Comparison of ENCODE assay signal across 11 mouse cellular contexts in genomic region chr5:124004356-124005150, GRCm38 (mm10). TPM values are rescaled to one million over a fixed set of nuclear protein-coding genes. Genes with fewer than 3 reads are reported as not detected.
A peak's percentile ranks its signal among the peaks of the same experiment; 100 is the strongest.
DNase-seq lines count a peak whose midpoint lies in the region; ATAC-seq and TF ChIP-seq lines count a peak whose summit lies in the region.
"Had no signal": no experiment of that assay in that cellular context is flagged by ENCODE, and none has a peak within 500 bp of the region (broad histone marks: within the 10 kb centered on the region; RNA-seq: fewer than 3 reads in every experiment).

No protein-coding gene starts in this region.

- no peak overlapping the region for H3K4me3 ChIP-seq in kidney, embryonic 14.5 days (ENCODE audit: low read length)
- no peak overlapping the region for H3K4me3 ChIP-seq in kidney, adult 2 months (ENCODE audit: insufficient read depth, low read depth, low read length)
- H3K4me3 ChIP-seq in stomach, embryonic 15.5 days (replicated peaks), result no peak overlapping the region
- H3K4me3 ChIP-seq: erythroblast, embryonic 14.5 days; limb, embryonic 13.5 days had no signal

- TF ChIP-seq POLR2A in kidney, adult 2 months (IDR thresholded peaks at IDR 0.05; ENCODE audit: low read depth, low read length), result no peak

- H3K9ac ChIP-seq in kidney, embryonic 14.5 days (ENCODE audit: low read depth, low read length), result no peak overlapping the region
- no peak overlapping the region for H3K9ac ChIP-seq in stomach, embryonic 15.5 days
- H3K9ac ChIP-seq: limb, embryonic 13.5 days had no signal

- H3K9me3 ChIP-seq in kidney, embryonic 14.5 days (ENCODE audit: control insufficient read depth, low read length), result no peaks in the 10 kb centered on the region
- H3K9me3 ChIP-seq in stomach, embryonic 15.5 days, result no peaks in the 10 kb centered on the region
- H3K9me3 ChIP-seq: G1E; limb, embryonic 13.5 days had no signal

- 91% methylated on average over 17 of the region's 17 CpGs for WGBS in kidney, embryonic 14.5 days
- 57% methylated on average over 17 of the region's 17 CpGs for WGBS in kidney, adult 2 months
- 87% methylated on average over 17 of the region's 17 CpGs for WGBS in stomach, embryonic 15.5 days

- peak; percentile 26; the same call in 1 of the 2 replicates for TF ChIP-seq CTCF in kidney, adult 2 months (conservative IDR thresholded peaks at IDR 0.05; ENCODE audit: insufficient read depth, insufficient read length, low read depth, low read length)

- ATAC-seq in kidney, embryonic 14.5 days (ENCODE audit: low FRiP score, low TSS enrichment), result no peak
- ATAC-seq in stomach, embryonic 15.5 days (ENCODE audit: insufficient read depth, low FRiP score, low read depth), result peak; percentile 50; the same call in 1 of the 2 replicates
- no peak for ATAC-seq in erythroblast, adult 5-6 weeks (replicated peaks; ENCODE audit: low FRiP score, poor library complexity, severe bottlenecking)
- no peak for ATAC-seq in erythroid progenitor cell, adult 5-6 weeks (replicated peaks; ENCODE audit: low FRiP score, poor library complexity, severe bottlenecking)

- H3K4me1 ChIP-seq in kidney, embryonic 14.5 days (ENCODE audit: control insufficient read depth, insufficient read depth, low read length), result peaks cover 3% of the 10 kb centered on the region; the same call in 1 of the 2 replicates
- H3K4me1 ChIP-seq in kidney, adult 2 months (ENCODE audit: control insufficient read depth, insufficient read depth, low read length), result peaks cover 18% of the 10 kb centered on the region
- peaks cover 7% of the 10 kb centered on the region; the same call in 1 of the 2 replicates for H3K4me1 ChIP-seq in stomach, embryonic 15.5 days

- H3K4me2 ChIP-seq in kidney, embryonic 14.5 days (replicated peaks; ENCODE audit: low read depth, low read length), result no peak overlapping the region
- no peak overlapping the region for H3K4me2 ChIP-seq in stomach, embryonic 15.5 days
- H3K4me2 ChIP-seq: limb, embryonic 13.5 days had no signal

- no peak overlapping the region for H3K27ac ChIP-seq in kidney, embryonic 14.5 days (ENCODE audit: low read depth, low read length)
- no peak overlapping the region for H3K27ac ChIP-seq in kidney, adult 2 months (ENCODE audit: insufficient read depth, low read depth, low read length)
- peak overlapping the region; percentile 63 for H3K27ac ChIP-seq in stomach, embryonic 15.5 days
- H3K27ac ChIP-seq: limb, embryonic 13.5 days had no signal

- peak; percentile 88 for DNase-seq in kidney, adult 11 months
- DNase-seq in adrenal gland, adult 8-10 months, result peak; percentile 71
- DNase-seq in kidney, adult 2 months, result peak; percentile 93
- no peak for DNase-seq in lung, postnatal 14 days

- H3K27me3 ChIP-seq in kidney, embryonic 14.5 days (ENCODE audit: control insufficient read depth, insufficient read depth, low read length), result no peaks in the 10 kb centered on the region
- H3K27me3 ChIP-seq in kidney, adult 2 months (replicated peaks; ENCODE audit: control insufficient read depth, insufficient read depth, low read length), result no peaks in the 10 kb centered on the region
- H3K27me3 ChIP-seq in stomach, embryonic 15.5 days (replicated peaks), result no peaks in the 10 kb centered on the region
- H3K27me3 ChIP-seq: limb, embryonic 13.5 days had no signal

- H3K36me3 ChIP-seq in kidney, embryonic 14.5 days (ENCODE audit: control insufficient read depth, insufficient read depth, low read length), result peaks cover 56% of the 10 kb centered on the region
- H3K36me3 ChIP-seq in kidney, adult 2 months (ENCODE audit: control insufficient read depth, insufficient read depth, low read length), result peaks cover 2% of the 10 kb centered on the region; the same call in 1 of the 2 replicates
- peaks cover 34% of the 10 kb centered on the region for H3K36me3 ChIP-seq in stomach, embryonic 15.5 days

RNA-seq across cellular contexts. Expression of gene Vps37b, which starts 27.5 kb away (rescaled TPM):
- 20.2 and 27.6 TPM in 2 replicates for polyA plus RNA-seq in kidney, embryonic 14.5 days (2014; fragmentation: Nextera tagmentation; extraction: Ambion mirVana)
- 100 to 1,000 TPM in 1 of 4 experiments, 10 to 100 TPM in 3; 76.1 to 101 (median 91.9) TPM for total RNA-seq in adrenal gland, adult 8-10 months (2022)
- polyA plus RNA-seq in kidney, adult 2 months (2012; rRNA removed), result 22.6 and 24.1 TPM in 2 replicates
- 36.2 and 37.1 TPM in 2 replicates for polyA plus RNA-seq in stomach, embryonic 15.5 days (2015; fragmentation: Nextera tagmentation; extraction: Ambion mirVana)
- 14.4 and 27.9 TPM in 2 replicates for total RNA-seq in erythroblast, adult 5-6 weeks (2015; ENCODE audit: low replicate concordance)
- 6.8 and 7.9 TPM in 2 replicates for total RNA-seq in erythroblast, adult 5-6 weeks (2017; ENCODE audit: low replicate concordance)
- 15.5 TPM in 2 replicates for total RNA-seq in erythroid progenitor cell, adult 5-6 weeks (2015; ENCODE audit: low replicate concordance)
- 7.3 and 9.6 TPM in 2 replicates for total RNA-seq in erythroid progenitor cell, adult 5-6 weeks (2017; ENCODE audit: low replicate concordance)

RNA-seq across cellular contexts. Expression of gene Hip1r, which starts 31.1 kb away (rescaled TPM):
- 11.0 and 13.0 TPM in 2 replicates for polyA plus RNA-seq in kidney, embryonic 14.5 days (2014; fragmentation: Nextera tagmentation; extraction: Ambion mirVana)
- 10 to 100 TPM; 13.2 to 29.8 (median 22.8) TPM for total RNA-seq in adrenal gland, adult 8-10 months (2022)
- polyA plus RNA-seq in kidney, adult 2 months (2012; rRNA removed), result 18.3 and 19.2 TPM in 2 replicates
- 24.0 and 27.0 TPM in 2 replicates for polyA plus RNA-seq in stomach, embryonic 15.5 days (2015; fragmentation: Nextera tagmentation; extraction: Ambion mirVana)
- total RNA-seq in erythroblast, adult 5-6 weeks (2015; ENCODE audit: low replicate concordance), result 1.9 and 5.2 TPM in 2 replicates
- total RNA-seq in erythroblast, adult 5-6 weeks (2017; ENCODE audit: low replicate concordance), result 4.9 and 10.3 TPM in 2 replicates
- total RNA-seq in erythroid progenitor cell, adult 5-6 weeks (2015; ENCODE audit: low replicate concordance), result 0.84 and 2.2 TPM in 2 replicates
- 8.2 and 18.2 TPM in 2 replicates for total RNA-seq in erythroid progenitor cell, adult 5-6 weeks (2017; ENCODE audit: low replicate concordance)
